In the genomic region with DNA sequence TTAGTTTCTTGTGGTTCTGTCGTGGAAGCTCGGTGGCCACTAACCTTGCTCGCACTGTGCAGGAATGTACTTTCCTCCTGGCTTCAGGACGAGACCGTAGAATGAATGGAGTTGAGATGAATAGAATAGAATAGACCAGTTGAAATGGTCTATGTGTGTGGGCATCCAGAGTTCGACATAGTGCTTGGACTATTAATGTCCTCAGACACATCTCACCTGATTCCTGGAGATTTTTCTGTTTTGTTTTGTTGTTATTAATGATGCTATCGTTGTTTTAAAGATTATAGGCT, we compare ENCODE assay signal across 9 mouse cellular contexts. TPM values are rescaled to one million over a fixed set of nuclear protein-coding genes. Genes with fewer than 3 reads are reported as not detected.
DNase-seq lines count a peak whose midpoint lies in the region; ATAC-seq and TF ChIP-seq lines count a peak whose summit lies in the region.
"Had no signal": no experiment of that assay in that cellular context is flagged by ENCODE, and none has a peak within 500 bp of the region (broad histone marks: within the 10 kb centered on the region; RNA-seq: fewer than 3 reads in every experiment).

No protein-coding gene starts in this region.

- H3K9me3 ChIP-seq in heart, embryonic 11.5 days (replicated peaks; ENCODE audit: control insufficient read depth, low read length) = no peaks in the 10 kb centered on the region
- H3K9me3 ChIP-seq in CH12.LX (replicated peaks; ENCODE audit: low read length) = no peaks in the 10 kb centered on the region
- no peaks in the 10 kb centered on the region for H3K9me3 ChIP-seq in forebrain, embryonic 12.5 days
- H3K9me3 ChIP-seq in liver, embryonic 15.5 days (replicated peaks) = no peaks in the 10 kb centered on the region

- peak overlapping the region; percentile 91 for H3K4me2 ChIP-seq in heart, embryonic 11.5 days
- H3K4me2 ChIP-seq in CH12.LX (ENCODE audit: insufficient read depth, low read depth, poor library complexity, severe bottlenecking) = peak overlapping the region; percentile 67
- H3K4me2 ChIP-seq in forebrain, embryonic 12.5 days = peak overlapping the region; percentile 69
- H3K4me2 ChIP-seq in liver, embryonic 15.5 days = peak overlapping the region; percentile 72

- 8% methylated on average over 7 of the region's 7 CpGs for WGBS in heart, embryonic 11.5 days (ENCODE audit: insufficient replicate concordance)
- 10% methylated on average over 7 of the region's 7 CpGs for WGBS in forebrain, embryonic 12.5 days
- WGBS in liver, embryonic 15.5 days (ENCODE audit: insufficient replicate concordance) = 6% methylated on average over 7 of the region's 7 CpGs

- DNase-seq in heart, adult 18-20 months = no peak
- no peak for DNase-seq in CH12.LX (ENCODE audit: extremely low read depth)
- no peak for DNase-seq in right cerebral cortex, adult 2 months (ENCODE audit: low spot score in 2 of 2)
- DNase-seq in gastrocnemius, postnatal 36 days = no peak
- DNase-seq: thymus, postnatal 4 days had no signal

- no peak for TF ChIP-seq POLR2A in CH12.LX (IDR thresholded peaks at IDR 0.05; ENCODE audit: low read depth, low read length)

- ATAC-seq in heart, embryonic 11.5 days (replicated peaks; ENCODE audit: insufficient number of reproducible peaks, low FRiP score, low TSS enrichment) = no peak; the same call in 1 of the 2 replicates
- peak; percentile 33 for ATAC-seq in forebrain, embryonic 12.5 days (ENCODE audit: low FRiP score)
- peak; percentile 17; the same call in 1 of the 2 replicates for ATAC-seq in liver, embryonic 15.5 days (ENCODE audit: insufficient read depth)
- no peak for ATAC-seq in megakaryocyte-erythroid progenitor cell, adult 5-6 weeks (replicated peaks; ENCODE audit: low FRiP score, low TSS enrichment, poor library complexity, severe bottlenecking)

- no peak overlapping the region for H3K27ac ChIP-seq in heart, embryonic 11.5 days (ENCODE audit: low read depth, low read length)
- H3K27ac ChIP-seq in CH12.LX (ENCODE audit: insufficient read depth, low read depth) = no peak overlapping the region
- H3K27ac ChIP-seq in forebrain, embryonic 12.5 days = no peak overlapping the region
- H3K27ac ChIP-seq in liver, embryonic 15.5 days (replicated peaks) = peak overlapping the region; percentile 84

- peaks cover 52% of the 10 kb centered on the region for H3K79me2 ChIP-seq in CH12.LX (replicated peaks; ENCODE audit: control insufficient read depth, extremely low read depth, insufficient read depth, poor library complexity, severe bottlenecking)

- no peak for TF ChIP-seq RAD21 in CH12.LX (IDR thresholded peaks at IDR 0.05; ENCODE audit: low read depth, low read length)

- peaks cover 6% of the 10 kb centered on the region; the same call in 1 of the 2 replicates for H3K36me3 ChIP-seq in heart, embryonic 11.5 days (ENCODE audit: control insufficient read depth, insufficient read depth, low read length)
- H3K36me3 ChIP-seq in CH12.LX (replicated peaks in 1 of 2; ENCODE audit: control insufficient read depth in 1 of 2, insufficient read depth in 1 of 2, low read length in 1 of 2) = peaks cover 12 to 31% of the 10 kb centered on the region in 2 experiments
- H3K36me3 ChIP-seq in forebrain, embryonic 12.5 days (replicated peaks) = peaks cover 8% of the 10 kb centered on the region
- peaks cover 11% of the 10 kb centered on the region for H3K36me3 ChIP-seq in liver, embryonic 15.5 days (replicated peaks)

- peak overlapping the region; percentile 68 for H3K4me3 ChIP-seq in heart, embryonic 11.5 days (ENCODE audit: low read depth, low read length)
- H3K4me3 ChIP-seq in CH12.LX (replicated peaks in 1 of 3; ENCODE audit: low read depth in 2 of 3, low read length in 2 of 3, poor library complexity in 1 of 3) = peak overlapping the region; percentile 90 to 96 (median 93)
- H3K4me3 ChIP-seq in forebrain, embryonic 12.5 days (replicated peaks) = peak overlapping the region; percentile 92
- H3K4me3 ChIP-seq in liver, embryonic 15.5 days (replicated peaks) = peak overlapping the region; percentile 98

- dilution Hi-C loops in CH12.LX (cut with MboI; ENCODE audit: extremely low pct_ligation_motif_present, extremely low pct_unique_long_range_greater_than_20kb, low sequenced_read_pairs) = no loop called here

- peak overlapping the region; percentile 95 for H3K9ac ChIP-seq in heart, embryonic 11.5 days (ENCODE audit: low read depth, low read length)
- H3K9ac ChIP-seq in CH12.LX (ENCODE audit: insufficient read depth, low read depth) = peak overlapping the region; percentile 90
- H3K9ac ChIP-seq in forebrain, embryonic 12.5 days = peak overlapping the region; percentile 89
- peak overlapping the region; percentile 97 for H3K9ac ChIP-seq in liver, embryonic 15.5 days

- intact Hi-C loops in gastrocnemius, postnatal 36 days (cut with DNase I) = no loop called here

- TF ChIP-seq CTCF in CH12.LX (conservative IDR thresholded peaks at IDR 0.05 in 1 of 2, IDR thresholded peaks at IDR 0.05 in 1 of 2; ENCODE audit: low read depth in 2 of 2, low read length in 2 of 2) = no peak

- peaks cover 10% of the 10 kb centered on the region for H3K4me1 ChIP-seq in heart, embryonic 11.5 days (ENCODE audit: control insufficient read depth, insufficient read depth, low read length)
- peaks cover 12 to 46% of the 10 kb centered on the region in 2 experiments for H3K4me1 ChIP-seq in CH12.LX (ENCODE audit: control insufficient read depth in 1 of 2, insufficient read depth in 2 of 2)
- peaks cover 12% of the 10 kb centered on the region for H3K4me1 ChIP-seq in forebrain, embryonic 12.5 days
- peaks cover 26% of the 10 kb centered on the region for H3K4me1 ChIP-seq in liver, embryonic 15.5 days (replicated peaks)

- TF ChIP-seq EP300 in CH12.LX (IDR thresholded peaks at IDR 0.05; ENCODE audit: low read length) = no peak

- in situ Hi-C loops in CH12.LX (cut with MboI; ENCODE audit: low pct_ligation_motif_present, low pct_unique_long_range_greater_than_20kb, low sequenced_read_pairs) = no loop called here

- H3K27me3 ChIP-seq in heart, embryonic 11.5 days (ENCODE audit: control insufficient read depth, insufficient read depth, low read length) = no peaks in the 10 kb centered on the region
- H3K27me3 ChIP-seq in CH12.LX (replicated peaks) = no peaks in the 10 kb centered on the region
- no peaks in the 10 kb centered on the region for H3K27me3 ChIP-seq in forebrain, embryonic 12.5 days
- no peaks in the 10 kb centered on the region for H3K27me3 ChIP-seq in liver, embryonic 15.5 days

TF ChIP-seq in CH12.LX, 34 proteins besides CTCF, POLR2A, EP300 and RAD21 (continues in another document):
- no peak for TF ChIP-seq GABPA (IDR thresholded peaks at IDR 0.05; ENCODE audit: insufficient replicate concordance, low read depth, low read length)
- TF ChIP-seq SIN3A (IDR thresholded peaks at IDR 0.05; ENCODE audit: low read length) = no peak

RNA-seq across cellular contexts. Expression of a gene that starts 0.8 kb away (rescaled TPM):
- polyA plus RNA-seq in heart, embryonic 11.5 days (2014; fragmentation: Nextera tagmentation; extraction: Ambion mirVana) = 19.3 and 25.1 TPM in 2 replicates
- 10 to 100 TPM; 10.8 to 11.4 TPM for total RNA-seq in heart, adult 18-20 months (2021)
- total RNA-seq in CH12.LX (2012; rRNA removed) (23.2 and 31.2 TPM in 2 replicates), CH12.LX (2014; rRNA removed) (55.9 and 63.0 TPM in 2 replicates)
- 66.1 and 70.8 TPM in 2 replicates for polyA plus RNA-seq in CH12.LX (2012; ENCODE audit: insufficient read length, low read depth)
- 44.1 and 44.6 TPM in 2 replicates for polyA plus RNA-seq in forebrain, embryonic 12.5 days (2016; fragmentation: Nextera tagmentation; extraction: Ambion mirVana)
- polyA plus RNA-seq in liver, embryonic 15.5 days (2015; fragmentation: Nextera tagmentation; extraction: Ambion mirVana) = 8.6 and 9.2 TPM in 2 replicates
- total RNA-seq in gastrocnemius, postnatal 36 days (2021) = 10 to 100 TPM; 11.6 to 14.9 TPM
- total RNA-seq in megakaryocyte-erythroid progenitor cell, adult 5-6 weeks (2014; fragmentation: Nextera tagmentation) = 63.1 and 67.0 TPM in 2 replicates
- total RNA-seq in megakaryocyte-erythroid progenitor cell, adult 5-6 weeks (2017) = 91.9 and 134 TPM in 2 replicates

RNA-seq across cellular contexts. Expression of a gene that starts 26.9 kb away (rescaled TPM):
- polyA plus RNA-seq in heart, embryonic 11.5 days (2014; fragmentation: Nextera tagmentation; extraction: Ambion mirVana) = 2.4 and 2.9 TPM in 2 replicates
- total RNA-seq in heart, adult 18-20 months (2021) = 1 to 10 TPM in 1 of 2 experiments, under 1 TPM in 1; 0.74 to 2.2 TPM
- total RNA-seq in CH12.LX (2012; rRNA removed) (1.1 and 2.6 TPM in 2 replicates), CH12.LX (2014; rRNA removed) (1.4 and 2.6 TPM in 2 replicates)
- 5.5 and 5.9 TPM in 2 replicates for polyA plus RNA-seq in CH12.LX (2012; ENCODE audit: insufficient read length, low read depth)
- polyA plus RNA-seq in forebrain, embryonic 12.5 days (2016; fragmentation: Nextera tagmentation; extraction: Ambion mirVana) = 4.9 and 6.2 TPM in 2 replicates
- 1.3 and 1.4 TPM in 2 replicates for polyA plus RNA-seq in liver, embryonic 15.5 days (2015; fragmentation: Nextera tagmentation; extraction: Ambion mirVana)
- 1 to 10 TPM; 3.9 to 5.5 TPM for total RNA-seq in gastrocnemius, postnatal 36 days (2021)
- 16.9 and 27.6 TPM in 2 replicates for total RNA-seq in megakaryocyte-erythroid progenitor cell, adult 5-6 weeks (2014; fragmentation: Nextera tagmentation)
- 11.5 and 12.3 TPM in 2 replicates for total RNA-seq in megakaryocyte-erythroid progenitor cell, adult 5-6 weeks (2017)

RNA-seq across cellular contexts. Expression of a gene that starts 51.4 kb away (rescaled TPM):
- polyA plus RNA-seq in heart, embryonic 11.5 days (2014; fragmentation: Nextera tagmentation; extraction: Ambion mirVana) = 9.7 and 13.2 TPM in 2 replicates
- 10 to 100 TPM in 1 of 2 experiments, 1 to 10 TPM in 1; 6.2 to 10.9 TPM for total RNA-seq in heart, adult 18-20 months (2021)
- total RNA-seq in CH12.LX (2012; rRNA removed) (5.8 and 8.4 TPM in 2 replicates), CH12.LX (2014; rRNA removed) (10.3 and 11.2 TPM in 2 replicates)
- 10.5 and 14.4 TPM in 2 replicates for polyA plus RNA-seq in CH12.LX (2012; ENCODE audit: insufficient read length, low read depth)
- 21.8 and 22.4 TPM in 2 replicates for polyA plus RNA-seq in forebrain, embryonic 12.5 days (2016; fragmentation: Nextera tagmentation; extraction: Ambion mirVana)
- polyA plus RNA-seq in liver, embryonic 15.5 days (2015; fragmentation: Nextera tagmentation; extraction: Ambion mirVana) = 4.8 and 5.4 TPM in 2 replicates
- total RNA-seq in gastrocnemius, postnatal 36 days (2021) = 1 to 10 TPM; 6.9 to 7.3 TPM
- total RNA-seq in megakaryocyte-erythroid progenitor cell, adult 5-6 weeks (2014; fragmentation: Nextera tagmentation) = 16.6 and 38.2 TPM in 2 replicates
- 20.7 and 22.1 TPM in 2 replicates for total RNA-seq in megakaryocyte-erythroid progenitor cell, adult 5-6 weeks (2017)

RNA-seq across cellular contexts. Expression of a gene that starts 52.0 kb away (rescaled TPM):
- 10.5 and 10.7 TPM in 2 replicates for polyA plus RNA-seq in heart, embryonic 11.5 days (2014; fragmentation: Nextera tagmentation; extraction: Ambion mirVana)
- 1 to 10 TPM; 3.8 to 4.1 TPM for total RNA-seq in heart, adult 18-20 months (2021)
- total RNA-seq in CH12.LX (2012; rRNA removed) (8.4 and 8.7 TPM in 2 replicates), CH12.LX (2014; rRNA removed) (15.9 and 17.8 TPM in 2 replicates)
- polyA plus RNA-seq in CH12.LX (2012; ENCODE audit: insufficient read length, low read depth) = 11.5 and 14.2 TPM in 2 replicates
- 14.3 and 15.3 TPM in 2 replicates for polyA plus RNA-seq in forebrain, embryonic 12.5 days (2016; fragmentation: Nextera tagmentation; extraction: Ambion mirVana)
- 4.9 and 5.6 TPM in 2 replicates for polyA plus RNA-seq in liver, embryonic 15.5 days (2015; fragmentation: Nextera tagmentation; extraction: Ambion mirVana)
- 1 to 10 TPM; 4.7 to 5.7 TPM for total RNA-seq in gastrocnemius, postnatal 36 days (2021)
- total RNA-seq in megakaryocyte-erythroid progenitor cell, adult 5-6 weeks (2014; fragmentation: Nextera tagmentation) = 10.7 and 17.7 TPM in 2 replicates
- total RNA-seq in megakaryocyte-erythroid progenitor cell, adult 5-6 weeks (2017) = 29.5 and 31.9 TPM in 2 replicates

Comparison
In these comparisons a context has a peak if more than half of its experiments do, and no peak if none do; other contexts are left out.
1. ATAC-seq: peak in forebrain, embryonic 12.5 days (single experiment) and liver, embryonic 15.5 days (single experiment); none in heart, embryonic 11.5 days (single experiment) and megakaryocyte-erythroid progenitor cell, adult 5-6 weeks (single experiment).
2. Peak in every context shown above with its lines, with median percentiles within 50 percentile points of each other: H3K4me2 ChIP-seq, H3K4me3 ChIP-seq and H3K9ac ChIP-seq.